Mouse (Mus musculus): ENCODE data around the gene Clgn.

GRCm38 (mm10) chr8:83441656-83442242 lies 52.1 kb downstream of the Clgn start:
- TF ChIP-seq MYOD1 (IDR thresholded peaks at IDR 0.05; ENCODE audit: control insufficient read depth in 1 of 3, insufficient read length in 2 of 3, low read depth in 2 of 3) (no peak), MAX (IDR thresholded peaks at IDR 0.05; ENCODE audit: low read depth) (no peak), POLR2A (IDR thresholded peaks at IDR 0.05; ENCODE audit: insufficient read length, low read depth) (no peak), TCF12 (IDR thresholded peaks at IDR 0.05; ENCODE audit: insufficient read depth, poor library complexity, severe bottlenecking) (no peak), POLR2AphosphoS2 (IDR thresholded peaks at IDR 0.05; ENCODE audit: insufficient read length, low read depth) (no peak), REST (IDR thresholded peaks at IDR 0.05; ENCODE audit: insufficient read depth, insufficient read length) (no peak), E2F4 (IDR thresholded peaks at IDR 0.05; ENCODE audit: insufficient read depth) (no peak), USF1 (IDR thresholded peaks at IDR 0.05; ENCODE audit: low read depth) (no peak), CEBPB (IDR thresholded peaks at IDR 0.05; ENCODE audit: insufficient read depth, poor library complexity, severe bottlenecking) (no peak), MYOG (IDR thresholded peaks at IDR 0.05; ENCODE audit: control insufficient read depth in 1 of 3, insufficient read depth in 1 of 3, insufficient read length in 2 of 3, low read depth in 2 of 3) (no peak)

Data from myocyte (in vitro differentiated cells).